Mouse (Mus musculus): ENCODE measurements around the gene Wbp1l. TPM values are rescaled to one million over a fixed set of nuclear protein-coding genes. Genes with fewer than 3 reads are reported as not detected.
A peak's percentile ranks its signal among the peaks of the same experiment; 100 is the strongest.
"Not testable (repeated sequence)": the region's sequence is repeated elsewhere in the genome, so short reads cannot be mapped to it uniquely, and the experiment has no call there.

Gene Wbp1l
- 10 to 100 TPM; 60.5 to 61.2 TPM for total RNA-seq (2021)

- DNase-seq = peak; percentile 97
Measured at GRCm38 (mm10) chr19:46598720-46599252, at the start of gene Wbp1l. Wbp1l (plus strand) TSS chr19:46599084.

GRCm38 (mm10) chr19:46550385-46550784, 48.5 kb upstream of the Wbp1l start:
- no peak for DNase-seq

GRCm38 (mm10) chr19:46552496-46552895, 46.4 kb upstream of the Wbp1l start:
- DNase-seq = no peak

- peak; percentile 73 for DNase-seq
Measured at GRCm38 (mm10) chr19:46553541-46553955, 45.3 kb upstream of the Wbp1l start.

GRCm38 (mm10) chr19:46558009-46558408, 40.9 kb upstream of the Wbp1l start:
- no peak for DNase-seq

GRCm38 (mm10) chr19:46558631-46559030, 40.3 kb upstream of the Wbp1l start:
- no peak for DNase-seq

GRCm38 (mm10) chr19:46562132-46562531, 36.8 kb upstream of the Wbp1l start:
- DNase-seq = peak; percentile 75

- DNase-seq = peak; percentile 39
Measured at GRCm38 (mm10) chr19:46562581-46563515, 36.0 kb upstream of the Wbp1l start.

GRCm38 (mm10) chr19:46563603-46564002, 35.3 kb upstream of the Wbp1l start:
- DNase-seq = no peak

GRCm38 (mm10) chr19:46564043-46564462, 34.8 kb upstream of the Wbp1l start:
- no peak for DNase-seq

- not testable (repeated sequence) for DNase-seq
Measured at GRCm38 (mm10) chr19:46571211-46571877, 27.5 kb upstream of the Wbp1l start.

GRCm38 (mm10) chr19:46571878-46572244, 27.0 kb upstream of the Wbp1l start:
- DNase-seq = no peak

GRCm38 (mm10) chr19:46572548-46572947, 26.3 kb upstream of the Wbp1l start:
- DNase-seq = no peak

- peak; percentile 95 for DNase-seq
Measured at GRCm38 (mm10) chr19:46572951-46573937, 25.6 kb upstream of the Wbp1l start, which contains the start of the genes Arl3 and Sfxn2. Arl3 (minus strand) TSS chr19:46573198. Sfxn2 (plus strand) TSS chr19:46573365.

- DNase-seq = no peak
Measured at GRCm38 (mm10) chr19:46573990-46574389, 24.9 kb upstream of the Wbp1l start.

GRCm38 (mm10) chr19:46575196-46575595, 23.7 kb upstream of the Wbp1l start:
- DNase-seq = no peak

- peak; percentile 94 for DNase-seq
Measured at GRCm38 (mm10) chr19:46587823-46588508, 10.9 kb upstream of the Wbp1l start.

- DNase-seq = no peak
Measured at GRCm38 (mm10) chr19:46591575-46591974, 7.3 kb upstream of the Wbp1l start.

- DNase-seq = no peak
Measured at GRCm38 (mm10) chr19:46592751-46593439, 6.0 kb upstream of the Wbp1l start.

- DNase-seq = no peak
Measured at GRCm38 (mm10) chr19:46598187-46598586, 697 bp upstream of the Wbp1l start.
